Mouse (Mus musculus): ENCODE results near the gene Arhgef17. TPM values are rescaled to one million over a fixed set of nuclear protein-coding genes. Genes with fewer than 3 reads are reported as not detected.

The Arhgef17 gene
- polyA plus RNA-seq, 1 experiment: 8.0 TPM

DNA sequence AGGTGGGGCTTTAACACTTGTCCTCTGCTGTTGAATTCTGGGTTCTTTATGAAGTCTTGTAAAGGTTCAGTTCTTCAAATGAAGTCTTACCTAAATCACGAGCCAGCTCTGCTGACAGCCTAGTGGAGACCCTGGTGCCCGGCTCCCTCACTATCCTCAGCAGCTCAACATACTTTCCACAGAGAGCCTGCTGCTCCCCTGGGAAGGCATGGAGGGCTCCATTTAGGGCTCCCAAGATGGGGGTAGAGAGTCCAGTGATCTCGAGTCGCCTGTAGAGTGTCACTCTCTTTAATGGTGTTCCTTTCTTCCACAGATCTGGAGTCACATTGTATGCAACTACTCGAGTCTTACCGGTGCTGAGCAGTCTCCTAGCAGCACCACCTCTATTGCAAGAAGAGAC lies 96.2 kb downstream of the Arhgef17 start:
- no peaks in the 10 kb centered on the region for H3K27me3 ChIP-seq (ENCODE audit: control insufficient read depth, insufficient read depth, low read length)
- H3K4me3 ChIP-seq (ENCODE audit: low read depth, low read length): no peak overlapping the region
- no peak overlapping the region for H3K27ac ChIP-seq (ENCODE audit: insufficient read depth, low read depth, low read length)
- H3K36me3 ChIP-seq (ENCODE audit: control insufficient read depth, insufficient read depth, low read length): peaks cover 3% of the 10 kb centered on the region; the same call in 1 of the 2 replicates
- TF ChIP-seq POLR2A (IDR thresholded peaks at IDR 0.05; ENCODE audit: low read depth, low read length): no peak
- TF ChIP-seq CTCF (IDR thresholded peaks at IDR 0.05; ENCODE audit: extremely low read depth, insufficient read length, insufficient replicate concordance, low read depth, low read length): no peak
- WGBS: 92% methylated on average over 6 of the region's 6 CpGs
- no peaks in the 10 kb centered on the region for H3K4me1 ChIP-seq (ENCODE audit: control insufficient read depth, insufficient read depth, insufficient read length, low read length)

DNA sequence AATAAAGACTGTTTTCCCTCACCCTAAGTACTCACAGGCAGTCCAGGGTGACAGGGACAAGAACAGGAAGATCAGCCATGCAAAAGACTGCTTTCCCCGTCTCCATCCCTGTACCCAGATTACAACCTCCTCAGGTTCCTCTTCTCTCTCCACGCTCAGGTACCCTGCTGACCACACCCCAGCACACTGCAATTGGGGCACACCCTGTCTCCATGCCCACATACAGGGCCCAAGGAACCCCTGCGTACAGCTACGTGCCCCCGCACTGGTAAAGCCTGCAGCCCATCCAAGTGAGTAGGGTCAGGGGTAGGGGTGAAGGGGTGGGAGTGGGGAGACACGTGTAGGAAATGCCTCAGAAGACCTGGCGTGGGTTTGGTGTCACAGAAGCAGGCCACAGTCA lies 96.7 kb downstream of the Arhgef17 start:
- no peaks in the 10 kb centered on the region for H3K27me3 ChIP-seq (ENCODE audit: control insufficient read depth, insufficient read depth, low read length)
- H3K4me3 ChIP-seq (ENCODE audit: low read depth, low read length): no peak overlapping the region
- no peak for TF ChIP-seq POLR2A (IDR thresholded peaks at IDR 0.05; ENCODE audit: low read depth, low read length)
- TF ChIP-seq CTCF (IDR thresholded peaks at IDR 0.05; ENCODE audit: extremely low read depth, insufficient read length, insufficient replicate concordance, low read depth, low read length): no peak
- 88% methylated on average over 7 of the region's 7 CpGs for WGBS
- H3K4me1 ChIP-seq (ENCODE audit: control insufficient read depth, insufficient read depth, insufficient read length, low read length): no peaks in the 10 kb centered on the region
- peaks cover 3% of the 10 kb centered on the region; the same call in 1 of the 2 replicates for H3K36me3 ChIP-seq (ENCODE audit: control insufficient read depth, insufficient read depth, low read length)
- no peak overlapping the region for H3K27ac ChIP-seq (ENCODE audit: insufficient read depth, low read depth, low read length)

DNA sequence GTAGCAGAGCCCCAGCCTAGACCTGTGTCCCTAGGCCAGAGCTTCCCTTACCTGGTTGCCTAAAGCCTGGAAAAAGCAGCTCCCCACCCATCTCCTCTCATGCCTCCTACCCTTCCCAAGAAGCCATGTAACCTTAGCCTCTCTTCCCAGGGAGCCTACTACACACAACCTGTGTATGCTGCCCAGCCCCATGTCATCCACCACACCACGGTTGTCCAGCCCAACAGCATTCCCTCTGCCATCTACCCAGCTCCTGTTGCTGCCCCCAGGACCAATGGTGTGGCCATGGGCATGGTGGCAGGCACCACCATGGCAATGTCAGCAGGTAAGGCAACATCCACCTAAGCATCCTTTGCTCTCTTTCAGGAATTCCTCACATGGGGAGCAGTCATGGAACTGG lies 98.0 kb downstream of the Arhgef17 start:
- Histone ChIP-seq H3K4me3 (ENCODE audit: low read depth, low read length) (no peak overlapping the region), H3K27me3 (ENCODE audit: control insufficient read depth, insufficient read depth, low read length) (no peaks in the 10 kb centered on the region), H3K36me3 (ENCODE audit: control insufficient read depth, insufficient read depth, low read length) (peaks cover 3% of the 10 kb centered on the region; the same call in 1 of the 2 replicates), H3K27ac (ENCODE audit: insufficient read depth, low read depth, low read length) (no peak overlapping the region), H3K4me1 (ENCODE audit: control insufficient read depth, insufficient read depth, insufficient read length, low read length) (no peaks in the 10 kb centered on the region; the same call in 1 of the 2 replicates)
- TF ChIP-seq POLR2A (IDR thresholded peaks at IDR 0.05; ENCODE audit: low read depth, low read length) (no peak), CTCF (IDR thresholded peaks at IDR 0.05; ENCODE audit: extremely low read depth, insufficient read length, insufficient replicate concordance, low read depth, low read length) (no peak)
- 68% methylated on average over 1 of the region's 1 CpGs for WGBS

DNA sequence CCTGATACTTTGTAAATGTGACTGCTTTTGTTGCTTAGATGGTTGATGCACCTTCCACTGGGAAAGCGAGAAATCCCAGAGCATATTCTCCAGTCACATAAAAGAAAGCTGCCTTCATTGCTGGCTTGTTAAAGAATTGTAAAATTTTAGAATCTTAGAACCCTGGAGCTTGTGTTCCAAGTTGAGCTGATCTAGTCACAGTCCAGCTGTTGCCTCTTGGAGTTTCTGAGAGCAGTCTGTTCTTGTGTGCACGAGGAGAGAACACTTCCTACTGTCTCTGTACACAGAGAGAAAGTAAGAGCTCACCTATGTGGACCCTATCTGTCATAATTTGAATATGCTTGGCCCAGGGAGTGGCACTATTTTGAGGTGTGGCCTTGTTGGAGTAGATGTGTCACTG lies 103.4 kb downstream of the Arhgef17 start:
- WGBS: 69% methylated on average over 2 of the region's 2 CpGs
- Histone ChIP-seq H3K4me3 (ENCODE audit: low read depth, low read length) (no peak overlapping the region), H3K27me3 (ENCODE audit: control insufficient read depth, insufficient read depth, low read length) (no peaks in the 10 kb centered on the region), H3K27ac (ENCODE audit: insufficient read depth, low read depth, low read length) (no peak overlapping the region), H3K4me1 (ENCODE audit: control insufficient read depth, insufficient read depth, insufficient read length, low read length) (peaks cover 4% of the 10 kb centered on the region; the same call in 1 of the 2 replicates), H3K36me3 (ENCODE audit: control insufficient read depth, insufficient read depth, low read length) (peaks cover 2% of the 10 kb centered on the region; the same call in 1 of the 2 replicates)
- TF ChIP-seq CTCF (IDR thresholded peaks at IDR 0.05; ENCODE audit: extremely low read depth, insufficient read length, insufficient replicate concordance, low read depth, low read length): no peak
- no peak for TF ChIP-seq POLR2A (IDR thresholded peaks at IDR 0.05; ENCODE audit: low read depth, low read length)

DNA sequence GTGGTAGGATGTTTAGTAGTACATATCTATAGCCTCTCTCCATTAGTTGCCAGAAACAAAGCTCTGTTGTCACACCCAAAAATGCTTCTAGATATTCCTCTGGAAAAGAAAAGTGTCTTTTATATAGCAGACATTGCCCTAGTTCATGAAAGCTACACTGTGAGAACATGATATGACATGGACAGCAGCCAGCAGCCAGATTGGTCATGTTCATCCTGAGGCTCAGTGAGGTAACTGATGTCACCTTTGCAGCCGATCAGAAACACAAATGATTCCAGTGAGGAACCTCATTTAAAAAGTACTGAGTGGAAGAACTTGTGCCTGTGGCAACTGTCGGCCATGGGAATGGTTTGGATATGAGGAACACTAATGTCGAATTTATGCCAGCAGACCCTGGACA lies 107.2 kb downstream of the Arhgef17 start:
- 95% methylated on average over 3 of the region's 3 CpGs for WGBS
- Histone ChIP-seq H3K36me3 (ENCODE audit: control insufficient read depth, insufficient read depth, low read length) (0 out of 2 replicates have a peak, but pooled peaks cover 2% of the 10 kb centered on the region), H3K27ac (ENCODE audit: insufficient read depth, low read depth, low read length) (no peak overlapping the region), H3K4me3 (ENCODE audit: low read depth, low read length) (no peak overlapping the region), H3K27me3 (ENCODE audit: control insufficient read depth, insufficient read depth, low read length) (no peaks in the 10 kb centered on the region), H3K4me1 (ENCODE audit: control insufficient read depth, insufficient read depth, insufficient read length, low read length) (peaks cover 4% of the 10 kb centered on the region; the same call in 1 of the 2 replicates)
- no peak for TF ChIP-seq POLR2A (IDR thresholded peaks at IDR 0.05; ENCODE audit: low read depth, low read length)
- TF ChIP-seq CTCF (IDR thresholded peaks at IDR 0.05; ENCODE audit: extremely low read depth, insufficient read length, insufficient replicate concordance, low read depth, low read length): no peak

Other genes starting within 250 kb of the Arhgef17 start
- 28.2 and 43.9 TPM in 2 replicates for gene Fam168a, start 225.5 kb downstream of the Arhgef17 start, polyA plus RNA-seq (2012; rRNA removed)
- gene Relt, start 68.7 kb downstream of the Arhgef17 start, polyA plus RNA-seq (2012; rRNA removed): 7.0 and 9.5 TPM in 2 replicates
- gene P2ry6, start 42.5 kb upstream of the Arhgef17 start, polyA plus RNA-seq (2012; rRNA removed): 19.4 and 27.8 TPM in 2 replicates
- gene P2ry2, start 80.8 kb upstream of the Arhgef17 start, polyA plus RNA-seq (2012; rRNA removed): 4.0 and 67.8 TPM in 2 replicates
- 3.3 and 6.9 TPM in 2 replicates for gene Fchsd2, start 160.8 kb upstream of the Arhgef17 start, polyA plus RNA-seq (2012; rRNA removed)

Data from small intestine, adult 2 months (tissue).